Mouse (Mus musculus) skeletal muscle tissue, adult 2 months (tissue): ENCODE results near the gene Rassf4.
A peak's percentile ranks its signal among the peaks of the same experiment; 100 is the strongest.

Experiments
- DNase-seq: peaks from one replicate; pipeline ENCODE4 v3.0.0-alpha.2; 2012; ENCODE audit warnings: low read depth, low spot score

Rassf4 gene

GRCm38 (mm10) chr6:116673471-116674282 lies at the start of gene Rassf4:
Rassf4 (minus strand) TSS chr6:116673952.
- peak; percentile 69 for DNase-seq

GRCm38 (mm10) chr6:116718920-116719319 lies 45.2 kb upstream of the Rassf4 start:
- peak; percentile 31 for DNase-seq

- no peak for DNase-seq
Measured at GRCm38 (mm10) chr6:116718361-116718760, 44.6 kb upstream of the Rassf4 start.

- no peak for DNase-seq
Measured at GRCm38 (mm10) chr6:116717851-116718250, 44.1 kb upstream of the Rassf4 start.

- no peak for DNase-seq
Measured at GRCm38 (mm10) chr6:116716666-116717065, 42.9 kb upstream of the Rassf4 start, which contains the start of gene Tmem72. Tmem72 (minus strand) TSS chr6:116716913.

- DNase-seq = no peak
Measured at GRCm38 (mm10) chr6:116715166-116715565, 41.4 kb upstream of the Rassf4 start.

GRCm38 (mm10) chr6:116714576-116714975 lies 40.8 kb upstream of the Rassf4 start:
- DNase-seq = peak; percentile 18

- no peak for DNase-seq
Measured at GRCm38 (mm10) chr6:116713966-116714365, 40.2 kb upstream of the Rassf4 start.

- no peak for DNase-seq
Measured at GRCm38 (mm10) chr6:116712503-116712902, 38.8 kb upstream of the Rassf4 start.

GRCm38 (mm10) chr6:116712062-116712461 lies 38.3 kb upstream of the Rassf4 start:
- DNase-seq = no peak

GRCm38 (mm10) chr6:116704320-116704719 lies 30.6 kb upstream of the Rassf4 start:
- DNase-seq = no peak

- DNase-seq = no peak
Measured at GRCm38 (mm10) chr6:116700821-116701220, 27.1 kb upstream of the Rassf4 start.

- no peak for DNase-seq
Measured at GRCm38 (mm10) chr6:116697896-116698425, 24.2 kb upstream of the Rassf4 start.

- DNase-seq = no peak
Measured at GRCm38 (mm10) chr6:116697413-116697812, 23.7 kb upstream of the Rassf4 start.

- DNase-seq = no peak
Measured at GRCm38 (mm10) chr6:116694346-116694745, 20.6 kb upstream of the Rassf4 start.

- no peak for DNase-seq
Measured at GRCm38 (mm10) chr6:116693639-116694038, 19.9 kb upstream of the Rassf4 start.

GRCm38 (mm10) chr6:116682317-116682716 lies 8.6 kb upstream of the Rassf4 start:
- peak; percentile 54 for DNase-seq

- peak; percentile 47 for DNase-seq
Measured at GRCm38 (mm10) chr6:116679563-116680288, 6.0 kb upstream of the Rassf4 start.

GRCm38 (mm10) chr6:116677321-116677720 lies 3.6 kb upstream of the Rassf4 start:
- DNase-seq = no peak

GRCm38 (mm10) chr6:116676355-116676913 lies 2.7 kb upstream of the Rassf4 start:
- no peak for DNase-seq

GRCm38 (mm10) chr6:116674283-116674886 lies 633 bp upstream of the Rassf4 start:
- DNase-seq = no peak

- no peak for DNase-seq
Measured at GRCm38 (mm10) chr6:116672349-116672748, 1.4 kb downstream of the Rassf4 start.
